Comparison of ENCODE assay signal across 12 mouse cellular contexts in genomic region chr2:19263375-19263774, GRCm38 (mm10).
DNase-seq lines count a peak whose midpoint lies in the region; ATAC-seq and TF ChIP-seq lines count a peak whose summit lies in the region.
"Had no signal": no experiment of that assay in that cellular context is flagged by ENCODE, and none has a peak within 500 bp of the region (broad histone marks: within the 10 kb centered on the region; RNA-seq: fewer than 3 reads in every experiment).

No protein-coding gene starts in this region.

- no peak overlapping the region for H3K27ac ChIP-seq in gastrocnemius, adult 2 months
- H3K27ac ChIP-seq in liver, adult 2 months (replicated peaks; ENCODE audit: insufficient read depth, low read depth, low read length): no peak overlapping the region
- H3K27ac ChIP-seq in liver, embryonic 11.5 days (ENCODE audit: low read depth, low read length): no peak overlapping the region
- no peak overlapping the region for H3K27ac ChIP-seq in forebrain, embryonic 11.5 days (ENCODE audit: low read depth, low read length)
- H3K27ac ChIP-seq: liver, embryonic 13.5 days; neural tube, embryonic 12.5 days had no signal

- WGBS in liver, adult 2 months: 55% methylated on average over 5 of the region's 5 CpGs
- WGBS in liver, embryonic 11.5 days: 55% methylated on average over 5 of the region's 5 CpGs
- 58% methylated on average over 5 of the region's 5 CpGs for WGBS in forebrain, embryonic 11.5 days

- no peak overlapping the region for H3K4me3 ChIP-seq in gastrocnemius, adult 2 months
- no peak overlapping the region for H3K4me3 ChIP-seq in liver, adult 2 months (ENCODE audit: insufficient read depth, low read depth, low read length)
- H3K4me3 ChIP-seq in liver, embryonic 11.5 days (ENCODE audit: low read depth, low read length): no peak overlapping the region
- no peak overlapping the region for H3K4me3 ChIP-seq in E14TG2a.4 (replicated peaks; ENCODE audit: low read length)
- no peak overlapping the region for H3K4me3 ChIP-seq in forebrain, embryonic 11.5 days (ENCODE audit: low read depth, low read length)
- H3K4me3 ChIP-seq: liver, embryonic 13.5 days; neural tube, embryonic 12.5 days had no signal

- no peak for TF ChIP-seq POLR2A in liver, adult 2 months (IDR thresholded peaks at IDR 0.05; ENCODE audit: extremely low read depth, insufficient read depth, low read length)

- no peaks in the 10 kb centered on the region for H3K4me1 ChIP-seq in liver, adult 2 months (ENCODE audit: control insufficient read depth, insufficient read depth, low read length)
- H3K4me1 ChIP-seq in liver, embryonic 11.5 days (replicated peaks; ENCODE audit: control insufficient read depth, insufficient read depth, low read length): no peaks in the 10 kb centered on the region
- no peaks in the 10 kb centered on the region for H3K4me1 ChIP-seq in E14TG2a.4 (replicated peaks; ENCODE audit: low read depth, low read length)
- no peaks in the 10 kb centered on the region for H3K4me1 ChIP-seq in forebrain, embryonic 11.5 days (replicated peaks; ENCODE audit: control insufficient read depth, insufficient read depth, low read length)
- H3K4me1 ChIP-seq: liver, embryonic 13.5 days; neural tube, embryonic 12.5 days had no signal

- H3K4me2 ChIP-seq in liver, embryonic 11.5 days: no peak overlapping the region
- no peak overlapping the region for H3K4me2 ChIP-seq in forebrain, embryonic 11.5 days (ENCODE audit: low read depth, low read length, severe bottlenecking)
- H3K4me2 ChIP-seq: liver, embryonic 13.5 days; neural tube, embryonic 12.5 days had no signal

- TF ChIP-seq CTCF in gastrocnemius, adult 2 months (IDR thresholded peaks at IDR 0.05): peak; percentile 31; the same call in 1 of the 2 replicates
- peak; percentile 28; the same call in 1 of the 2 replicates for TF ChIP-seq CTCF in liver, adult 2 months (IDR thresholded peaks at IDR 0.05; ENCODE audit: low read depth, low read length)
- peak; percentile 24; the same call in 1 of the 2 replicates for TF ChIP-seq CTCF in E14TG2a.4 (conservative IDR thresholded peaks at IDR 0.05; ENCODE audit: low read length)

- DNase-seq in gastrocnemius, adult 2 months: no peak
- no peak for DNase-seq in gastrocnemius, postnatal 25 days
- no peak for DNase-seq in liver, adult 2 months (ENCODE audit: extremely low read depth, low read depth, low spot score)
- DNase-seq in liver, embryonic 11.5 days (ENCODE audit: low spot score): no peak
- DNase-seq in lung, postnatal 36 days: peak; percentile 15
- DNase-seq in forebrain, embryonic 11.5 days (ENCODE audit: low spot score): no peak
- DNase-seq in right cerebral cortex, postnatal 36 days (ENCODE audit: low spot score in 2 of 2): no peak
- DNase-seq: kidney, adult 11 months; liver, embryonic 13.5 days had no signal

- no peak overlapping the region for H3K9ac ChIP-seq in liver, adult 2 months (ENCODE audit: low read depth, low read length)
- H3K9ac ChIP-seq in liver, embryonic 11.5 days (ENCODE audit: low read depth, low read length): no peak overlapping the region
- no peak overlapping the region for H3K9ac ChIP-seq in forebrain, embryonic 11.5 days (ENCODE audit: low read length)
- H3K9ac ChIP-seq: liver, embryonic 13.5 days; neural tube, embryonic 12.5 days had no signal

- H3K27me3 ChIP-seq in liver, adult 2 months (ENCODE audit: control insufficient read depth, insufficient read depth, low read length): no peaks in the 10 kb centered on the region
- no peaks in the 10 kb centered on the region for H3K27me3 ChIP-seq in liver, embryonic 11.5 days (replicated peaks; ENCODE audit: control insufficient read depth, insufficient read depth, low read length)
- peaks cover 8% of the 10 kb centered on the region; the same call in 1 of the 2 replicates for H3K27me3 ChIP-seq in E14TG2a.4 (ENCODE audit: insufficient read depth, low read length)
- no peaks in the 10 kb centered on the region for H3K27me3 ChIP-seq in forebrain, embryonic 11.5 days (ENCODE audit: control insufficient read depth, insufficient read depth, low read length)
- H3K27me3 ChIP-seq: liver, embryonic 13.5 days; neural tube, embryonic 12.5 days had no signal

- no peaks in the 10 kb centered on the region for H3K79me2 ChIP-seq in liver, adult 2 months (ENCODE audit: control insufficient read depth, insufficient read depth, low read length)

- intact Hi-C loops in gastrocnemius, adult 2 months (cut with DNase I): no loop called here

- no peaks in the 10 kb centered on the region for H3K36me3 ChIP-seq in liver, adult 2 months (ENCODE audit: control insufficient read depth, insufficient read depth, low read length)
- H3K36me3 ChIP-seq in liver, embryonic 11.5 days (ENCODE audit: control insufficient read depth, insufficient read depth, low read length): no peaks in the 10 kb centered on the region
- no peaks in the 10 kb centered on the region for H3K36me3 ChIP-seq in E14TG2a.4 (ENCODE audit: insufficient read depth, low read length)
- no peaks in the 10 kb centered on the region for H3K36me3 ChIP-seq in forebrain, embryonic 11.5 days (ENCODE audit: control insufficient read depth, insufficient read depth, low read length)
- H3K36me3 ChIP-seq: G1E; liver, embryonic 13.5 days; neural tube, embryonic 12.5 days had no signal

- no peak for ATAC-seq in liver, embryonic 11.5 days (replicated peaks; ENCODE audit: low FRiP score)
- no peak for ATAC-seq in forebrain, embryonic 11.5 days (replicated peaks; ENCODE audit: low FRiP score)

- H3K9me3 ChIP-seq in liver, embryonic 11.5 days (ENCODE audit: control insufficient read depth, low read length): no peaks in the 10 kb centered on the region
- H3K9me3 ChIP-seq in E14TG2a.4 (ENCODE audit: low read length): no peaks in the 10 kb centered on the region
- no peaks in the 10 kb centered on the region for H3K9me3 ChIP-seq in forebrain, embryonic 11.5 days (ENCODE audit: control insufficient read depth, low read length)
- H3K9me3 ChIP-seq: G1E; liver, embryonic 13.5 days; neural tube, embryonic 12.5 days had no signal
